Comparison of ENCODE assay signal across 20 mouse cellular contexts in genomic region chrX:134929927-134930326, GRCm38 (mm10). TPM values are rescaled to one million over a fixed set of nuclear protein-coding genes. Genes with fewer than 3 reads are reported as not detected.
DNase-seq lines count a peak whose midpoint lies in the region; ATAC-seq lines count a peak whose summit lies in the region.
"Had no signal": no experiment of that assay in that cellular context is flagged by ENCODE, and none has a peak within 500 bp of the region (broad histone marks: within the 10 kb centered on the region; RNA-seq: fewer than 3 reads in every experiment).

No protein-coding gene starts in this region.

- H3K9me3 ChIP-seq in hindbrain, embryonic 11.5 days (ENCODE audit: control insufficient read depth, low read length): no peaks in the 10 kb centered on the region
- H3K9me3 ChIP-seq in hindbrain, embryonic 10.5 days: no peaks in the 10 kb centered on the region
- no peaks in the 10 kb centered on the region for H3K9me3 ChIP-seq in midbrain, embryonic 15.5 days
- H3K9me3 ChIP-seq in midbrain, embryonic 14.5 days (ENCODE audit: control insufficient read depth, low read length): no peaks in the 10 kb centered on the region
- H3K9me3 ChIP-seq in heart, embryonic 10.5 days: no peaks in the 10 kb centered on the region
- H3K9me3 ChIP-seq: forebrain, embryonic 10.5 days; forebrain, embryonic 13.5 days; heart, embryonic 13.5 days had no signal

- no peak overlapping the region for H3K4me3 ChIP-seq in hindbrain, embryonic 11.5 days (ENCODE audit: low read depth, low read length)
- no peak overlapping the region for H3K4me3 ChIP-seq in hindbrain, embryonic 10.5 days
- no peak overlapping the region for H3K4me3 ChIP-seq in midbrain, embryonic 15.5 days
- no peak overlapping the region for H3K4me3 ChIP-seq in midbrain, embryonic 14.5 days (replicated peaks; ENCODE audit: low read depth, low read length)
- no peak overlapping the region for H3K4me3 ChIP-seq in heart, embryonic 10.5 days
- H3K4me3 ChIP-seq: forebrain, embryonic 10.5 days; forebrain, embryonic 13.5 days; gastrocnemius, adult 2 months; heart, embryonic 13.5 days had no signal

- ATAC-seq in hindbrain, embryonic 11.5 days (ENCODE audit: low FRiP score): no peak
- peak; percentile 60; the same call in 1 of the 2 replicates for ATAC-seq in midbrain, embryonic 15.5 days (replicated peaks)
- no peak for ATAC-seq in midbrain, embryonic 14.5 days (ENCODE audit: low FRiP score, low TSS enrichment)
- peak; percentile 53 for ATAC-seq in granulocyte monocyte progenitor cell, adult 5-6 weeks (replicated peaks; ENCODE audit: poor library complexity, severe bottlenecking)
- ATAC-seq: forebrain, embryonic 13.5 days; forebrain, embryonic 16.5 days; hindbrain, postnatal 0 days had no signal

- H3K27me3 ChIP-seq in hindbrain, embryonic 11.5 days (ENCODE audit: control insufficient read depth, insufficient read depth, low read length): no peaks in the 10 kb centered on the region
- H3K27me3 ChIP-seq in hindbrain, embryonic 10.5 days (ENCODE audit: insufficient read depth, poor library complexity, severe bottlenecking): peaks cover 5% of the 10 kb centered on the region
- H3K27me3 ChIP-seq in midbrain, embryonic 15.5 days (replicated peaks): no peaks in the 10 kb centered on the region
- no peaks in the 10 kb centered on the region for H3K27me3 ChIP-seq in midbrain, embryonic 14.5 days (ENCODE audit: control insufficient read depth, insufficient read depth, low read length)
- H3K27me3 ChIP-seq in heart, embryonic 10.5 days (ENCODE audit: insufficient read depth, poor library complexity, severe bottlenecking): no peaks in the 10 kb centered on the region; the same call in 1 of the 2 replicates
- H3K27me3 ChIP-seq: forebrain, embryonic 13.5 days had no signal

- H3K4me2 ChIP-seq in hindbrain, embryonic 11.5 days (replicated peaks; ENCODE audit: low read depth, low read length): no peak overlapping the region
- H3K4me2 ChIP-seq in midbrain, embryonic 15.5 days: no peak overlapping the region
- H3K4me2 ChIP-seq in midbrain, embryonic 14.5 days (ENCODE audit: low read length): no peak overlapping the region
- H3K4me2 ChIP-seq: forebrain, embryonic 13.5 days; heart, embryonic 13.5 days; hindbrain, embryonic 14.5 days had no signal

- no peaks in the 10 kb centered on the region for H3K4me1 ChIP-seq in hindbrain, embryonic 11.5 days (replicated peaks; ENCODE audit: control insufficient read depth, insufficient read depth, low read length)
- no peaks in the 10 kb centered on the region for H3K4me1 ChIP-seq in hindbrain, embryonic 10.5 days (replicated peaks)
- H3K4me1 ChIP-seq in midbrain, embryonic 15.5 days: no peaks in the 10 kb centered on the region
- no peaks in the 10 kb centered on the region for H3K4me1 ChIP-seq in midbrain, embryonic 14.5 days (ENCODE audit: control insufficient read depth, insufficient read depth, low read length)
- no peaks in the 10 kb centered on the region for H3K4me1 ChIP-seq in heart, embryonic 10.5 days
- H3K4me1 ChIP-seq: forebrain, embryonic 10.5 days; forebrain, embryonic 13.5 days; heart, embryonic 13.5 days had no signal

- H3K36me3 ChIP-seq in hindbrain, embryonic 11.5 days (ENCODE audit: control insufficient read depth, insufficient read depth, low read length): no peaks in the 10 kb centered on the region
- H3K36me3 ChIP-seq in hindbrain, embryonic 10.5 days: no peaks in the 10 kb centered on the region
- no peaks in the 10 kb centered on the region for H3K36me3 ChIP-seq in midbrain, embryonic 15.5 days (replicated peaks)
- H3K36me3 ChIP-seq in midbrain, embryonic 14.5 days (ENCODE audit: control insufficient read depth, insufficient read depth, low read length): no peaks in the 10 kb centered on the region
- no peaks in the 10 kb centered on the region for H3K36me3 ChIP-seq in heart, embryonic 10.5 days
- H3K36me3 ChIP-seq: forebrain, embryonic 10.5 days; heart, embryonic 13.5 days had no signal

- DNase-seq in hindbrain, embryonic 11.5 days (ENCODE audit: low spot score): peak; percentile 1
- DNase-seq in hindbrain, embryonic 10.5 days (ENCODE audit: low spot score): no peak
- DNase-seq in midbrain, embryonic 14.5 days: no peak
- no peak for DNase-seq in natural killer cell, adult 2 months (ENCODE audit: low spot score in 2 of 2)
- DNase-seq in heart, embryonic 10.5 days (ENCODE audit: low spot score): no peak
- DNase-seq: adrenal gland, adult 2 months had no signal

- no peak overlapping the region for H3K27ac ChIP-seq in hindbrain, embryonic 11.5 days (ENCODE audit: low read depth, low read length)
- no peak overlapping the region for H3K27ac ChIP-seq in hindbrain, embryonic 10.5 days
- no peak overlapping the region for H3K27ac ChIP-seq in midbrain, embryonic 15.5 days
- H3K27ac ChIP-seq in midbrain, embryonic 14.5 days (replicated peaks; ENCODE audit: low read depth, low read length): no peak overlapping the region
- H3K27ac ChIP-seq in heart, embryonic 10.5 days: no peak overlapping the region
- H3K27ac ChIP-seq: forebrain, embryonic 10.5 days; forebrain, embryonic 13.5 days; gastrocnemius, adult 2 months; heart, embryonic 13.5 days; hindbrain, embryonic 14.5 days; hindbrain, postnatal 0 days had no signal

- H3K9ac ChIP-seq in hindbrain, embryonic 11.5 days (ENCODE audit: low read depth, low read length): no peak overlapping the region
- H3K9ac ChIP-seq in midbrain, embryonic 15.5 days: no peak overlapping the region
- no peak overlapping the region for H3K9ac ChIP-seq in midbrain, embryonic 14.5 days (replicated peaks; ENCODE audit: low read length)
- H3K9ac ChIP-seq: forebrain, embryonic 13.5 days; heart, embryonic 13.5 days; hindbrain, embryonic 14.5 days had no signal

- WGBS in hindbrain, embryonic 11.5 days: 84% methylated on average over 5 of the region's 5 CpGs
- WGBS in hindbrain, embryonic 10.5 days: 76% methylated on average over 5 of the region's 5 CpGs
- 78% methylated on average over 5 of the region's 5 CpGs for WGBS in midbrain, embryonic 15.5 days
- WGBS in midbrain, embryonic 14.5 days: 76% methylated on average over 5 of the region's 5 CpGs
- WGBS in heart, embryonic 10.5 days: 71% methylated on average over 5 of the region's 5 CpGs

RNA-seq across cellular contexts. Expression of gene Nxf2, which starts 34.6 kb away (rescaled TPM):
- 0.43 and 0.74 TPM in 2 replicates for polyA plus RNA-seq in hindbrain, embryonic 11.5 days (2014; fragmentation: Nextera tagmentation; extraction: Ambion mirVana)
- 0.61 and 0.70 TPM in 2 replicates for polyA plus RNA-seq in hindbrain, embryonic 10.5 days (2016; fragmentation: Nextera tagmentation; extraction: Ambion mirVana)
- 0.25 and 0.29 TPM in 2 replicates for polyA plus RNA-seq in midbrain, embryonic 15.5 days (2015; fragmentation: Nextera tagmentation; extraction: Ambion mirVana)
- polyA plus RNA-seq in midbrain, embryonic 14.5 days (2014; fragmentation: Nextera tagmentation; extraction: Ambion mirVana): 0.27 and 0.43 TPM in 2 replicates
- 1.3 and 2.1 TPM in 2 replicates for total RNA-seq in granulocyte monocyte progenitor cell, adult 5-6 weeks (2014; fragmentation: Nextera tagmentation)
- total RNA-seq in granulocyte monocyte progenitor cell, adult 5-6 weeks (2017): 0.36 and 0.90 TPM in 2 replicates
- 0.44 and 0.59 TPM in 2 replicates for polyA plus RNA-seq in heart, embryonic 10.5 days (2016; fragmentation: Nextera tagmentation; extraction: Ambion mirVana)
- total RNA-seq: adrenal gland, adult 2 months; adrenal gland, postnatal 14 days; gastrocnemius, adult 2 months; gastrocnemius, postnatal 14 days; heart, adult 18-20 months; heart, postnatal 14 days had no signal
- polyA plus RNA-seq: adrenal gland, adult 2 months; C2C12 had no signal

Comparison
In these comparisons a context has a peak if more than half of its experiments do, and no peak if none do; other contexts are left out.
1. ATAC-seq: peak in midbrain, embryonic 15.5 days (single experiment) and granulocyte monocyte progenitor cell, adult 5-6 weeks (single experiment); none in hindbrain, embryonic 11.5 days (single experiment) and midbrain, embryonic 14.5 days (single experiment).